Mouse (Mus musculus) heart, embryonic 16.5 days (tissue): ENCODE results near the gene Smc1b. TPM values are rescaled to one million over a fixed set of nuclear protein-coding genes. Genes with fewer than 3 reads are reported as not detected.

Experiments
- ATAC-seq: fragments of 200-750 bp; cut with Nextera tagmentation; replicated peaks from 2 replicates; pipeline ENCODE4 v1.8.0; 2017; ENCODE audit warnings: moderate number of reproducible peaks; ENCODE audit not compliant: insufficient read depth, low FRiP score; ENCODE audit errors: extremely low read depth
- H3K27ac ChIP-seq: fragments of 300-500 bp; sonication (generic); 2 replicates; pipeline ENCODE4 v1.5.1; 2014; ENCODE audit warnings: mild to moderate bottlenecking, low read length, control low read depth, moderate library complexity
- H3K27me3 ChIP-seq: fragments of 300-500 bp; sonication (generic); 2 replicates; pipeline ENCODE4 v1.6.1; 2014; ENCODE audit warnings: low read length, mixed read lengths; ENCODE audit not compliant: control insufficient read depth, insufficient read depth
- H3K36me3 ChIP-seq: fragments of 300-500 bp; sonication (generic); 2 replicates; pipeline ENCODE4 v1.6.1; 2014; ENCODE audit not compliant: control insufficient read depth, insufficient read depth
- H3K4me1 ChIP-seq: fragments of 300-500 bp; sonication (generic); 2 replicates; pipeline ENCODE4 v1.6.1; 2014; ENCODE audit warnings: low read length, mixed read lengths; ENCODE audit not compliant: control insufficient read depth, insufficient read depth
- H3K4me2 ChIP-seq: fragments of 300-500 bp; sonication (generic); 2 replicates; pipeline ENCODE4 v1.6.1; 2014; ENCODE audit warnings: low read depth, mild to moderate bottlenecking, control low read depth, low read length
- H3K4me3 ChIP-seq: fragments of 300-500 bp; sonication (generic); 2 replicates; pipeline ENCODE4 v1.5.1; 2014; ENCODE audit warnings: mild to moderate bottlenecking, control low read depth, low read length
- H3K9ac ChIP-seq: fragments of 300-500 bp; sonication (generic); 2 replicates; pipeline ENCODE4 v1.6.1; 2014; ENCODE audit warnings: low read length, control low read depth
- H3K9me3 ChIP-seq: fragments of 300-500 bp; sonication (generic); replicated peaks from 2 replicates; pipeline ENCODE4 v1.6.1; 2016; ENCODE audit warnings: low read length; ENCODE audit not compliant: control insufficient read depth
- WGBS: fragments of 180-500 bp; shearing (Covaris S2); extraction: QIAGEN DNeasy Blood & Tissue Kit; methylation state at CpG from one replicate; pipeline ENCODE4 v1.1.7; 2014; 5-methylcytosine and 5-hydroxymethylcytosine counted together
- polyA plus RNA-seq: library from polyadenylated mRNA; unstranded; fragments of >200 nt; fragmentation: Nextera tagmentation; extraction: Ambion mirVana; gene quantifications from 2 replicates; pipeline ENCODE4 v1.2.1, GENCODE M21; 2015

Smc1b gene
- polyA plus RNA-seq, 1 experiment from 2014 or later, result 0.08 TPM

DNA sequence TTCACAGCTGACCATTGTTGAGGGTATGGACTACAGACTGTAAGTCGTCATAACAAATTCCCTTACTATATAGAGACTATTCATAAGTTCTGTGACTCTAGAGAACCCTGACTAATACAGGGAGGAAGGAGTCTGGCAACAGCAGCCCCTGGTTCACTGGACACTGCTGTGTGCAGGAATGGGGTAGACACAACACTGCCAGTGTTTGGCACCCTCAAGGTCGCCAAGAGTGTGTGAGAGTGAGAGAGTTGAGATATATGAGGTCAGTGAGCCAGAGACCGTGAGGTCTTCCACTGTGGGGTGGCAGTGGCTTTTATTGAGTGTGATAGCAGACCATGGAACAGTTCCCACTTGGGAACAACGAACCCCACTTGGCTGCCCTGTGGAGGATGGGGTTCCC is 105.6 kb downstream of the Smc1b start:
- H3K4me1 ChIP-seq, result no peaks in the 10 kb centered on the region
- H3K9me3 ChIP-seq, result no peaks in the 10 kb centered on the region
- no peak overlapping the region for H3K4me2 ChIP-seq
- ATAC-seq, result no peak
- no peaks in the 10 kb centered on the region for H3K27me3 ChIP-seq
- H3K4me3 ChIP-seq, result no peak overlapping the region
- WGBS, result 63% methylated on average over 4 of the region's 4 CpGs
- no peaks in the 10 kb centered on the region for H3K36me3 ChIP-seq
- H3K9ac ChIP-seq, result no peak overlapping the region
- no peak overlapping the region for H3K27ac ChIP-seq

DNA sequence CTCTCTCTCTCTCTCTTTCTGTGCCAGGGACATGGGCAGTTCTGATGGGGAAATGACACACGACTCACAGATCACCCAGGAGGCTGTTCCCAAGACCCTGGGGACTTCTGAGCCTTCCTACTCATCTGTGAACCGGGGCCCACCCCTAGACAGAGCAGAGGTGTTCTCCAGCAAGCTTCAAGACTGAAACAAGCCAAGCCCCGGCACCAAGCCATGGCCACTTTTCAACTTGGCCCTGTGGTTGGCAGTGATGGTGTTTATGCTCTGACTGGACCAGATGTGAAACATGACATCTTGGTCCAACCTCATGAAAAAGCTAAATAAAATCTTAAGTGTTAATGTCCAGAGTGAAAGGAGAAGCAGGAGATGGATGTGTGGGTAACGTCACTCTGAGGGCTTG is 109.6 kb downstream of the Smc1b start:
- H3K9ac ChIP-seq, result no peak overlapping the region
- no peak overlapping the region for H3K4me2 ChIP-seq
- no peak overlapping the region for H3K4me3 ChIP-seq
- H3K27me3 ChIP-seq, result no peaks in the 10 kb centered on the region; the same call in 1 of the 2 replicates
- no peaks in the 10 kb centered on the region for H3K4me1 ChIP-seq
- no peaks in the 10 kb centered on the region for H3K9me3 ChIP-seq
- 67% methylated on average over 4 of the region's 4 CpGs for WGBS
- H3K27ac ChIP-seq, result no peak overlapping the region
- no peaks in the 10 kb centered on the region for H3K36me3 ChIP-seq
- ATAC-seq, result no peak

DNA sequence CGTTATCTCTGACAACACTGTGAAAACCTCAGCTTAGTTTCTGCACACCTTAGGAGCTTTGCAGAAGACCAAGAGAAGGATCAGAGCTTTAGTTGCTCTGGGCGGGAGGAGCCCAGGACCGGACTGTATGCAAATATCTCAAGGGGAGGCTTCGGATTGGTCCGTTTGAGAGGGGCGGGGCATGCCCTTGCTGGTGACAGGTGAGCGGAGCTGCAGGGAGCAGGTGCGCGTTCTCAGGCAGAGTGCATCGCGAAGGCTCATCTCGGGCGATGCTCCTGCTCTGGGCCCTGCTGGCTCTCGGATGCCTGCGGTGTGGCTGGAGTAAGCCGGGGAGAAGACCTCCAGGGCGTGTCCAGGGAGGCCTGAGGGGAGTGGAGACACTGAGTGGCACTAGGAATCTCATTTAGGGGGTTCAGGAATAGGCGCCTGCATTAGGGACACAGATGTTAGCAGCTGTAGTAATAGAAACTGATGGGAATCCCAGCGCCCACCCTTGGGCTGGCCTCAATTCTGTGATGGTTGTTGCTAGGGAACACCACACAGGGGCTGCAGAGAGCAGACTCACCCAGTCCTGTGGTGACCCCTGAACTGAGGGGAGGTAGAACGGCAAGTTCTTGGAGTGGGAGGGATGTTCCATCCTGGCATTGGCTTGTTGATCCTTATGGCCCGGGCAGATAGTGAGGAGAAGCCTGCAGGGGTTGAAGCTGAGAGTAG is 114.7 kb downstream of the Smc1b start, which contains the start of gene Upk3a:
Gene Upk3a (plus strand): TSS at position 191 of the 714 bp plus-strand sequence.
- 15% methylated on average over 21 of the region's 21 CpGs for WGBS
- H3K27me3 ChIP-seq, result peaks cover 9% of the 10 kb centered on the region
- H3K27ac ChIP-seq, result no peak within 1 kb of the TSS
- no peaks in the 10 kb centered on the region for H3K9me3 ChIP-seq
- no peak for ATAC-seq
- H3K36me3 ChIP-seq, result no peaks in the 10 kb centered on the region
- peaks cover 19% of the 10 kb centered on the region for H3K4me1 ChIP-seq
- H3K4me2 ChIP-seq, result no peak within 1 kb of the TSS; the same call in 1 of the 2 replicates
- no peak within 1 kb of the TSS for H3K4me3 ChIP-seq
- no peak within 1 kb of the TSS for H3K9ac ChIP-seq

DNA sequence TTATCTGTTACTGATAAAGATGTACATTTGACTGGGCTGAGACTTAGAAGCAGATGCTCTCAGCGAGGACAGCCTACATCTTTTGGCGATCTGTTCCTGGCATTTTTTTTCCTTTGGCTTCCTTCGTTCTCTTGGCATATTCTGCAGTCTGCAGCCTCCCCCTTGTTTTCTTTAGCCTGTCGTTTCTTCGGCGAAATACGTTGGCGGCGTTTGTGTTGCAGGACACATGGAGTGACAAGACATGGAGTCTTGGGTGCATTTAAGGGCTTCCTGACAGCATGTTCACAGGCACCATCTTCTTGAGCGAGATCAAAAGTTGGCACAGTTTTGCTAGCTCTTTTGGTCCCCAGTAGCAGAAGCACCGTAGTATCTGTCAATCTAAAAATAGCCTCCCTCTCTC is 116.0 kb downstream of the Smc1b start:
- Histone ChIP-seq H3K4me2 (peak overlapping the region; percentile 14; the same call in 1 of the 2 replicates), H3K9ac (no peak overlapping the region), H3K36me3 (no peaks in the 10 kb centered on the region), H3K27ac (no peak overlapping the region), H3K27me3 (peaks cover 9% of the 10 kb centered on the region), H3K9me3 (no peaks in the 10 kb centered on the region), H3K4me3 (no peak overlapping the region), H3K4me1 (peaks cover 24% of the 10 kb centered on the region)
- 58% methylated on average over 11 of the region's 11 CpGs for WGBS
- ATAC-seq, result no peak

Other genes starting within 250 kb of the Smc1b start
- 0.52 and 0.56 TPM in 2 replicates for gene Gm29666, start 211.9 kb downstream of the Smc1b start, polyA plus RNA-seq
- gene Nup50, start 208.6 kb downstream of the Smc1b start, polyA plus RNA-seq, result 18.7 and 20.6 TPM in 2 replicates
- 4.3 and 4.4 TPM in 2 replicates for gene 5031439G07Rik, start 143.4 kb downstream of the Smc1b start, polyA plus RNA-seq
- 0.47 and 2.7 TPM in 2 replicates for gene Upk3a, start 114.8 kb downstream of the Smc1b start, polyA plus RNA-seq
- gene Fam118a, start 103.0 kb downstream of the Smc1b start, polyA plus RNA-seq, result 17.0 and 18.2 TPM in 2 replicates
- 0.20 and 0.29 TPM in 2 replicates for gene Ribc2, start 114 bp upstream of the Smc1b start, polyA plus RNA-seq
- gene Fbln1, start 74.0 kb upstream of the Smc1b start, polyA plus RNA-seq, result 109 and 124 TPM in 2 replicates
- 209 and 214 TPM in 2 replicates for gene Atxn10, start 204.3 kb upstream of the Smc1b start, polyA plus RNA-seq